Mouse (Mus musculus) spleen, adult 2 months (tissue): ENCODE measurements around the gene Dlx5. TPM values are rescaled to one million over a fixed set of nuclear protein-coding genes. Genes with fewer than 3 reads are reported as not detected.

Source experiments
- DNase-seq, 2 experiments: peaks; one replicate each; pipeline versions ENCODE4 v3.0.0 to v3.0.0-alpha.2; 2012 to 2021; ENCODE audit warnings: low spot score in 2 of 2, low read depth in 1 of 2
- H3K27ac ChIP-seq: fragments of 200-500 bp; 2 replicates; pipeline ENCODE4 v1.5.1; 2012; ENCODE audit warnings: low read length, inconsistent platforms; ENCODE audit not compliant: insufficient read depth
- H3K27me3 ChIP-seq: fragments of 200-500 bp; 2 replicates; pipeline ENCODE4 v1.6.1; 2012; ENCODE audit warnings: mild to moderate bottlenecking, moderate library complexity, low read length, inconsistent platforms; ENCODE audit not compliant: control insufficient read depth, insufficient read depth
- H3K36me3 ChIP-seq: fragments of 200-500 bp; 2 replicates; pipeline ENCODE4 v1.6.1; 2012; ENCODE audit warnings: mild to moderate bottlenecking, low read length, inconsistent platforms; ENCODE audit not compliant: control insufficient read depth, insufficient read depth
- H3K4me1 ChIP-seq: fragments of 200-500 bp; 2 replicates; pipeline ENCODE4 v1.6.1; 2011; ENCODE audit warnings: inconsistent platforms; ENCODE audit not compliant: control insufficient read depth, insufficient read depth, insufficient read length
- H3K4me3 ChIP-seq: fragments of 200-500 bp; 2 replicates; pipeline ENCODE4 v1.5.1; 2011; ENCODE audit warnings: mild to moderate bottlenecking, inconsistent platforms; ENCODE audit not compliant: insufficient read depth, insufficient read length; ENCODE audit errors: extremely low read depth
- CTCF ChIP-seq: fragments of 200-500 bp; IDR thresholded peaks from 2 replicates; pipeline ENCODE4 v1.5.1; 2011; ENCODE audit warnings: mild to moderate bottlenecking, inconsistent platforms; ENCODE audit not compliant: insufficient read depth, insufficient read length, insufficient replicate concordance; ENCODE audit errors: extremely low read depth
- POLR2A ChIP-seq: fragments of 200-500 bp; IDR thresholded peaks from 2 replicates; pipeline ENCODE4 v1.6.1; 2011; ENCODE audit warnings: low read depth, low read length, inconsistent platforms
- WGBS: fragments of 180-500 bp; shearing (Covaris S2); methylation state at CpG from one replicate; pipeline ENCODE4 v1.1.7; 2018; 5-methylcytosine and 5-hydroxymethylcytosine counted together
- polyA plus RNA-seq: library from polyadenylated mRNA; depleted of rRNA; stranded (reverse); fragments of >200 nt; gene quantifications from 2 replicates; pipeline ENCODE4 v1.2.3, GENCODE M21; 2012

Gene Dlx5
- polyA plus RNA-seq, 1 experiment: not detected

- peaks cover 7% of the 10 kb centered on the region for H3K27me3 ChIP-seq
- 11% methylated on average over 25 of the region's 25 CpGs for WGBS
- no peaks in the 10 kb centered on the region for H3K36me3 ChIP-seq
- TF ChIP-seq CTCF (no peak), POLR2A (no peak)
- H3K4me1 ChIP-seq: no peaks in the 10 kb centered on the region
- H3K4me3 ChIP-seq: no peak overlapping the region
- no peak overlapping the region for H3K27ac ChIP-seq
- DNase-seq: no peak
These were observed 26.8 kb downstream of the Dlx5 start for GRCm38 (mm10) chr6:6854902-6855745.

- WGBS: 7% methylated on average over 9 of the region's 9 CpGs
- TF ChIP-seq CTCF: no peak
- Histone ChIP-seq H3K36me3 (no peaks in the 10 kb centered on the region), H3K4me3 (no peak overlapping the region), H3K4me1 (no peaks in the 10 kb centered on the region), H3K27ac (no peak overlapping the region), H3K27me3 (peaks cover 8% of the 10 kb centered on the region)
- no peak for DNase-seq
These were observed 27.7 kb downstream of the Dlx5 start for GRCm38 (mm10) chr6:6854176-6854575.

- DNase-seq: no peak
- H3K36me3 ChIP-seq: no peaks in the 10 kb centered on the region
- WGBS: 39% methylated on average over 3 of the region's 3 CpGs
- H3K4me3 ChIP-seq: no peak overlapping the region
- H3K4me1 ChIP-seq: no peaks in the 10 kb centered on the region
- H3K27me3 ChIP-seq: peaks cover 8% of the 10 kb centered on the region
- TF ChIP-seq POLR2A (no peak), CTCF (no peak)
- H3K27ac ChIP-seq: no peak overlapping the region
These were observed 28.9 kb downstream of the Dlx5 start for GRCm38 (mm10) chr6:6852944-6853343.

GRCm38 (mm10) chr6:6851166-6851565, 30.7 kb downstream of the Dlx5 start:
- Histone ChIP-seq H3K4me3 (no peak overlapping the region), H3K27me3 (peaks cover 6% of the 10 kb centered on the region), H3K36me3 (no peaks in the 10 kb centered on the region), H3K4me1 (no peaks in the 10 kb centered on the region), H3K27ac (no peak overlapping the region)
- DNase-seq: no peak
- TF ChIP-seq POLR2A (no peak), CTCF (no peak)
- WGBS: 9% methylated on average over 10 of the region's 10 CpGs

- H3K27ac ChIP-seq: no peak overlapping the region
- H3K27me3 ChIP-seq: peaks cover 4% of the 10 kb centered on the region; the same call in 1 of the 2 replicates
- H3K36me3 ChIP-seq: no peaks in the 10 kb centered on the region
- no peak for DNase-seq
- H3K4me1 ChIP-seq: no peaks in the 10 kb centered on the region
- WGBS: 13% methylated on average over 26 of the region's 26 CpGs
- TF ChIP-seq POLR2A: no peak
- no peak for TF ChIP-seq CTCF
- H3K4me3 ChIP-seq: no peak overlapping the region
These were observed 31.4 kb downstream of the Dlx5 start for GRCm38 (mm10) chr6:6850324-6851060.

GRCm38 (mm10) chr6:6849744-6850143, 32.1 kb downstream of the Dlx5 start:
- TF ChIP-seq CTCF: no peak
- TF ChIP-seq POLR2A: no peak
- Histone ChIP-seq H3K4me1 (no peaks in the 10 kb centered on the region), H3K4me3 (no peak overlapping the region), H3K27ac (no peak overlapping the region), H3K27me3 (peaks cover 4% of the 10 kb centered on the region; the same call in 1 of the 2 replicates), H3K36me3 (no peaks in the 10 kb centered on the region)
- 10% methylated on average over 12 of the region's 12 CpGs for WGBS
- no peak for DNase-seq
